Mouse (Mus musculus) erythroblast, embryonic 14.5 days (primary cell): Measurements from ENCODE around the gene Rpl13a.

ENCODE experiments used
- GATA1 ChIP-seq: IDR thresholded peaks from 2 replicates; pipeline ENCODE4 v1.6.1; 2012; ENCODE audit warnings: low read length, inconsistent platforms, mixed read lengths
- TAL1 ChIP-seq: IDR thresholded peaks from 3 replicates; pipeline ENCODE4 v1.6.1; 2012; ENCODE audit warnings: low read length, inconsistent platforms, mixed read lengths

DNA sequence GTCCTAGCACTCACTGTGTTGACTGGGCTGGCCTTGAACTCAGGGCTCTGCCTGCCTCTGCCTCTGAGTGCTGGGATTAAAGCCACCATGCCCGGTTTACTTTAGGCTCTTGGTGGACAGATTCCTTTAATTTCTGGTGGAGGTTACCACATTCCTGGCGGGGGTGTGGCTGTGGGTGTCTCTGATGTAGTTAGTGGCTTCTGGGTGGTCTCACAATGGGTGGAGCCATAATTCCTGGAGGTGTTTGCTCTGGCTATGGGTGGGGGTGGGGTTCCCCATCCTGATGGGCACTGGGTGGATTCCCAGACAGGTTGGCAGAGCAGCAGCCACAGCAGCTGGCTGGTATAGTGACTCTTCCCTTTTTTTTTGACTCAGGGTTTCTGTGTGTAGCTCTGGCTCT is 16.6 kb downstream of the Rpl13a start:
- TF ChIP-seq GATA1 (no peak), TAL1 (no peak)
